Mouse (Mus musculus): ENCODE results near the gene Dlg1.

DNA sequence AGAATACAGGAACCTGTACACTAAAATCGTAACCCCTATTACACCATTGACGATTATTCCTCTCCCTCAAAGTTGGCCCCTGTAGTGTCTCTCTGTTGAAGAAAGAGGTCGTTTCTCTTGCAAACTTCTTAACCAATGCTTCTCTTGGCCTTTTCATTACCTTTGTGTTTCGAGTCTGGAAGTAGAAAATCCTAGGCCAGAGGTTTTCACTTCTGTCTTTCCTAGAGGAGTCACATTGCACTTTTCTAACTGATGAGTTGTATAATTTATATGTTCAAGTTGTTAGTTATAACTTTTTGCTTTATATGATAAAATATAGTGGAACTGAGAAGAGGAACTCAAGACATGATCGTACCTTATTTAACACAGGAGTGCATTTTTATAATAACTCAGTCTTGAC, 93.2 kb downstream of the Dlg1 start:
- no peak for TF ChIP-seq ZC3H11A (IDR thresholded peaks at IDR 0.05; ENCODE audit: borderline replicate concordance, low read depth, low read length)
- TF ChIP-seq MAFK (IDR thresholded peaks at IDR 0.05; ENCODE audit: insufficient read depth, low read depth, low read length): no peak
- no peak for TF ChIP-seq ZNF384 (IDR thresholded peaks at IDR 0.05; ENCODE audit: low read depth, low read length)
- no peak for TF ChIP-seq HCFC1 (IDR thresholded peaks at IDR 0.05; ENCODE audit: borderline replicate concordance, insufficient read depth, low read length)

Data from ES-E14 (cell line).